Mouse (Mus musculus): ENCODE data around the gene Pdlim7. TPM values are rescaled to one million over a fixed set of nuclear protein-coding genes. Genes with fewer than 3 reads are reported as not detected.

Gene Pdlim7
- polyA plus RNA-seq, 1 experiment = 22.8 TPM

GRCm38 (mm10) chr13:55473076-55473831 lies 40.2 kb downstream of the Pdlim7 start:
- no peaks in the 10 kb centered on the region for H3K4me1 ChIP-seq (ENCODE audit: control insufficient read depth, insufficient read depth, low read length)
- H3K4me3 ChIP-seq (ENCODE audit: insufficient read depth, low read depth, low read length) = no peak overlapping the region
- H3K27me3 ChIP-seq (replicated peaks; ENCODE audit: control insufficient read depth, insufficient read depth, low read length) = no peaks in the 10 kb centered on the region
- no peak overlapping the region for H3K27ac ChIP-seq (ENCODE audit: insufficient read depth, low read depth, low read length)
- WGBS = 54% methylated on average over 18 of the region's 18 CpGs
- no peaks in the 10 kb centered on the region for H3K36me3 ChIP-seq (ENCODE audit: control insufficient read depth, insufficient read depth, low read length)
- DNase-seq = no peak
- TF ChIP-seq POLR2A (IDR thresholded peaks at IDR 0.05; ENCODE audit: low read depth, low read length) (no peak), CTCF (conservative IDR thresholded peaks at IDR 0.05; ENCODE audit: insufficient read depth, insufficient read length, low read depth, low read length) (no peak)

DNA sequence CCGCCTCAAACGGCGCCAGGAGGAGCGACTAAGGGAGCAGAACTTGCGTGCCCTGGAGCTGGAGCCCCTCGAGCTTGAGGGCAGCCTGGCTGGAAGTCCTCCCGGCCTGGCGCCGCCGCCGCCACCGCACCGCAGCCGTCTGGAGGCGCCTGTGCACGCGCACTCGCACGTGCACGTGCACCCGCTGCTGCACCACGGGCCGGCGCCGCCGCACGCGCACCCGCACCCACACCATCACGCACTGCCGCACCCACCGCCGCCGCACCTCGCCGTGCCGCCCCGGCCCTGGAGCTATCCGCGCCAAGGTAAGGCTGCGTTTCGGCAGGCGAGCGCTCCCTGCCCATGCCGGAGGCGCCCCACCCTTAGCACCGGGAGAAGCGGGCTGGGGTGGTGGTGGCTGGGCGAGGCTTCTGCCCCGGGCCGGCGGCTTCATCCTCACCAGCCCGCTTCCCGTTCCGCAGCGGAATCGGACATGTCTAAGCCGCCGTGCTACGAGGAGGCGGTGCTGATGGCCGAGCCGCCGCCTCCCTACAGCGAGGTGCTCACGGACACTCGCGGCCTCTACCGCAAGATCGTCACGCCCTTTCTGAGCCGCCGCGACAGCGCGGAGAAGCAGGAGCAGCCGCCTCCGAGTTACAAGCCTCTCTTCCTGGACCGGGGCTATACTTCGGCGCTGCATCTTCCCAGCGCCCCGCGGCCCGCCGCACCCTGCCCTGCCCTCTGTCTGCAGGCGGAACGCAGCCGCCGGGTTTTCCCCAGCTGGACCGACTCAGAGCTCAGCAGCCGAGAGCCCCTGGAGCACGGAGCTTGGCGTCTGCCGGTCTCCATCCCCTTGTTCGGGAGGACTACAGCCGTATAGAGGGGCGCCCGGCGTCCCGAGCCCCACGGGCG lies 41.1 kb downstream of the Pdlim7 start:
- TF ChIP-seq CTCF (conservative IDR thresholded peaks at IDR 0.05; ENCODE audit: insufficient read depth, insufficient read length, low read depth, low read length) (no peak), POLR2A (IDR thresholded peaks at IDR 0.05; ENCODE audit: low read depth, low read length) (no peak)
- no peaks in the 10 kb centered on the region for H3K27me3 ChIP-seq (replicated peaks; ENCODE audit: control insufficient read depth, insufficient read depth, low read length)
- DNase-seq = peak; percentile 46
- no peaks in the 10 kb centered on the region for H3K4me1 ChIP-seq (ENCODE audit: control insufficient read depth, insufficient read depth, low read length)
- peak overlapping the region; percentile 58 for H3K4me3 ChIP-seq (ENCODE audit: insufficient read depth, low read depth, low read length)
- H3K27ac ChIP-seq (ENCODE audit: insufficient read depth, low read depth, low read length) = no peak overlapping the region
- WGBS = 4% methylated on average over 103 of the region's 103 CpGs
- H3K36me3 ChIP-seq (ENCODE audit: control insufficient read depth, insufficient read depth, low read length) = no peaks in the 10 kb centered on the region

- H3K27ac ChIP-seq (ENCODE audit: insufficient read depth, low read depth, low read length) = no peak overlapping the region
- under 1% methylated on average over 31 of the region's 31 CpGs for WGBS
- no peaks in the 10 kb centered on the region for H3K36me3 ChIP-seq (ENCODE audit: control insufficient read depth, insufficient read depth, low read length)
Measured at GRCm38 (mm10) chr13:55471819-55472131, 41.7 kb downstream of the Pdlim7 start.

DNA sequence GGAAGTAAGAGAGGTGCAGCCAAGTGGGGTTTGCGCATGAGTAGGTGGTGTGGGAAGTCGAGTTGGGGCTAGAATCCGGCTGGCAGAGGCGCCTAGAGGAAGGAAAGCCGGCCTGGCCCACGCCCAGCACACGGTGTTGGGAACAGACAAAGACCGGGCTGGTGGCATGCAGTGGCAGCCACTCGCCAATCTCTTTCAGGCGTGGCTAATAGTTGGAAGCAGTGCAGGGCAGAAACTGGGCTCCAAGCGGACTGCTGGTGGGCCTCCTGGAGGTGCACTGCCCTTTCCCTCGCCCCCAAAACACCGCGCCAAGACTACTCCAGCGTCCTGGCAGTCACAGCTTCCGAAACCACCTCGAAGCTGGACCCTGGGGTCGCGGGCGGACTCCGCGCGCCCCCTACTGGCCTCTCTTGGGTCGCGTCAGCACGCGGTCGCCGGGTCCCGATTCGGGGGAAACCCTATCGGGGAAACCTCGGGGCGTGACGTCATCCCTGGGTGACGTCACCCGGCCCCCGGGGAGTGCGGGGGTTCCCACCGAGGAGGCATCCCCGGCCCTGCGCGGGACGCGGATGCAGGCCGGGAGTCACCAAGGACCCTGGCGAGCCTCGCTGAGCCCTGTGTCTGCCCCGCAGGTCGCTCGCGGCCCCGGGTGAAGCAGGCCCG lies 42.2 kb downstream of the Pdlim7 start:
- no peaks in the 10 kb centered on the region for H3K36me3 ChIP-seq (ENCODE audit: control insufficient read depth, insufficient read depth, low read length)
- peak overlapping the region; percentile 58 for H3K4me3 ChIP-seq (ENCODE audit: insufficient read depth, low read depth, low read length)
- TF ChIP-seq POLR2A (IDR thresholded peaks at IDR 0.05; ENCODE audit: low read depth, low read length) (no peak), CTCF (conservative IDR thresholded peaks at IDR 0.05; ENCODE audit: insufficient read depth, insufficient read length, low read depth, low read length) (peak; percentile 67)
- under 1% methylated on average over 54 of the region's 54 CpGs for WGBS
- no peaks in the 10 kb centered on the region for H3K27me3 ChIP-seq (replicated peaks; ENCODE audit: control insufficient read depth, insufficient read depth, low read length)
- H3K27ac ChIP-seq (ENCODE audit: insufficient read depth, low read depth, low read length) = no peak overlapping the region
- H3K4me1 ChIP-seq (ENCODE audit: control insufficient read depth, insufficient read depth, low read length) = no peaks in the 10 kb centered on the region
- peak; percentile 84 for DNase-seq

More at GRCm38 (mm10) chr13:55471819-55472131, 41.7 kb downstream of the Pdlim7 start:
- Histone ChIP-seq H3K27me3 (replicated peaks; ENCODE audit: control insufficient read depth, insufficient read depth, low read length) (no peaks in the 10 kb centered on the region), H3K4me3 (ENCODE audit: insufficient read depth, low read depth, low read length) (peak overlapping the region; percentile 58), H3K4me1 (ENCODE audit: control insufficient read depth, insufficient read depth, low read length) (no peaks in the 10 kb centered on the region)
- TF ChIP-seq CTCF (conservative IDR thresholded peaks at IDR 0.05; ENCODE audit: insufficient read depth, insufficient read length, low read depth, low read length) (no peak), POLR2A (IDR thresholded peaks at IDR 0.05; ENCODE audit: low read depth, low read length) (no peak)
- no peak for DNase-seq

DNA sequence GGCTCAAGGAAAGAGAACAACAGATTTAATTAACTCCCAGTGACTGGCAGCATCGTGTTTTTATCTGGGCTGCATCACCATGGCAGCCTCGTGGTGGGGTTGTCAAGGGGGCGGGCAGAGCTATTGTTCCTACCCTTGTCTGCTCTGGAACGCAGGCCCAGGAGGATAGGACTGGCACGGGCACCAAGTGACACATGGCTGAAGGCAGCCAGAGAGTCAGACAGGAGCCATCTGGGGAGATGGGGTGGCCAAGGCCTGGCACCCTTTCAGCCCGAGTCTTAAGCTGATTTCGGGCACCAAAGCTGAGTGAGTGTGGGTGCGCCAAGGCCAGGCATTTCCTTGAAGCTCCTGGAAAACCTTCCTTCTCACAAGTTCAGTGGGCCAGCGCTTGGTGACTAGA lies 43.1 kb downstream of the Pdlim7 start:
- H3K4me3 ChIP-seq (ENCODE audit: insufficient read depth, low read depth, low read length) = no peak overlapping the region
- no peak overlapping the region for H3K27ac ChIP-seq (ENCODE audit: insufficient read depth, low read depth, low read length)
- no peak for DNase-seq
- H3K36me3 ChIP-seq (ENCODE audit: control insufficient read depth, insufficient read depth, low read length) = no peaks in the 10 kb centered on the region
- 79% methylated on average over 9 of the region's 9 CpGs for WGBS
- no peaks in the 10 kb centered on the region for H3K4me1 ChIP-seq (ENCODE audit: control insufficient read depth, insufficient read depth, low read length)
- TF ChIP-seq CTCF (conservative IDR thresholded peaks at IDR 0.05; ENCODE audit: insufficient read depth, insufficient read length, low read depth, low read length) = no peak
- TF ChIP-seq POLR2A (IDR thresholded peaks at IDR 0.05; ENCODE audit: low read depth, low read length) = no peak
- H3K27me3 ChIP-seq (replicated peaks; ENCODE audit: control insufficient read depth, insufficient read depth, low read length) = no peaks in the 10 kb centered on the region

DNA sequence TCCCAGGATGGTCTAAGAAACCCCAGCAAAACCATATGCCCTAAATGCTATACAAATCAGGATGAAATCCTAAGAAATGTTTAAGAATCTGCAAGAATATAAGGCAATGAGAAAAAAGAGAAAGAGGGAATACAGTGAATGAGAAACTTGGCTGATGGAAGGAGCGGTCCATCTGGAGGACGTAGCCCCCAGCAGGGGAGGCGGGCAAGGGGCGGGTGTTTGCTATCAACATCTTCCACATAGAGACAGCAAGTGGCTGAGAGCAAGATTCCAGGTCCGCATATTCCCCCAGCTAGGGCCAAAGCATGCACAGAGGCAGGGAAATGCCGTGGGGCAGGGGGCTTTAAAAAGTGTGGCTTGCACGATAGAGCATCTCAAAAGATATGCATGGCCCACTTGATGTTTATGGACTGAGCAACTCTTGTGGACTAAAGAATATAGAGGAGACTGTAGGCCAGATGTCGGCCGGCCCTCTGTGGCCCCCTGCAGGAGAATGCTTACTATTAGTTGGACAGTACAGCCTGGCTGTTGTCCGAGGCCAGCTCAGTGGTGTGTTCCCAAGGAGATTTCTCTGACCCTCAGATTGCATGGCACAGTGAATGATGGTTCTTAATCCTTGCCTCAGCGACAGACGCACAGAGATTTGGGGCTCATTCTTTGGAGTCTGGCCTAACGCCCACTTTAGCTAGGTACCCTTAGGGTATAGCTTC lies 44.5 kb downstream of the Pdlim7 start:
- peak; percentile 53 for TF ChIP-seq CTCF (conservative IDR thresholded peaks at IDR 0.05; ENCODE audit: insufficient read depth, insufficient read length, low read depth, low read length)
- no peak for TF ChIP-seq POLR2A (IDR thresholded peaks at IDR 0.05; ENCODE audit: low read depth, low read length)
- WGBS = 50% methylated on average over 13 of the region's 13 CpGs
- no peaks in the 10 kb centered on the region for H3K27me3 ChIP-seq (replicated peaks; ENCODE audit: control insufficient read depth, insufficient read depth, low read length)
- DNase-seq = peak; percentile 37
- no peaks in the 10 kb centered on the region for H3K36me3 ChIP-seq (ENCODE audit: control insufficient read depth, insufficient read depth, low read length)
- no peak overlapping the region for H3K4me3 ChIP-seq (ENCODE audit: insufficient read depth, low read depth, low read length)
- no peaks in the 10 kb centered on the region for H3K4me1 ChIP-seq (ENCODE audit: control insufficient read depth, insufficient read depth, low read length)
- H3K27ac ChIP-seq (ENCODE audit: insufficient read depth, low read depth, low read length) = no peak overlapping the region
